Mouse (Mus musculus): ENCODE data around the gene Nln.
A peak's percentile ranks its signal among the peaks of the same experiment; 100 is the strongest.

Gene Nln

DNA sequence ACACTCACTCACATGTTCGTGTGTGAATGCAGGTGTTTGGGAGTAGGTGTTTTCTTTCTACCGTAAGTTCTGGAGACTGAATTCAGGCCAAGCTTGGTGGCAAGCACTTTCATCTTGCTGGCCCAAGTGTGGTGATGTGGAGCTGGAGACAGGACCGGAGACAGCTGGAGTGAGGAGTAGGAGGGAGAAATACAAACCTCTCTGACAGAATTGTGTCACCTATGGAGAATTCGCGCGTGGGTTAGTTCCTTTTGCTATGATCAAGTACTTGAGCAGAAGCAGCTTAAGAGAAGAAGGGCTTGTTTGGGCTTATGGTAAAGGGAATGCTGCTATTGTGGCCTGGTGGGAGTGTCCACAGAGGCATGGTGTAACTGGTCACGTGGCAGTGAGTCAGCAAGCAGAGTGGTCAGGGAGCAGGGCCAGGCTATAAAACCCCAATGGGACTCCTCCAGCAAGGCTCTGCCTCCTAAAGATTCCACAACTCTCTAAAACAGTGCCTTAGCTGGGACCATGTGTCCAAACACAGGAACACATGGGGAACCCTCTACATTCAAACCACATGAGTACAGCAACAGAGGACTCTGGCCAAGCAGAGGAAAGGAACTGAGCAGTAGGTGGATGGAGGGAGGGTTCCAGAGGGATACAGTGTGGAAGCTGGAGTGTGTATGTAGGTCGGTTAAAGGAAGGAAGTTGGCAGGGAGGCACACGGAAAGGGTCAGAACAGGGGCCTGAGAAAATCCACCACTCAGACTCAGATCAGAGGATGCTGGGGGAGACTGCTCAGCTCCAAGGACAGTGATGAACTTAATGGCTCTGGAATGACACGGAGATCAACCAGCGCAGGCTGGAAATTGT, 14.7 kb downstream of the Nln start:
- no peak for DNase-seq

- no peak for DNase-seq
Measured at GRCm38 (mm10) chr13:104091734-104092133, 17.7 kb downstream of the Nln start.

DNA sequence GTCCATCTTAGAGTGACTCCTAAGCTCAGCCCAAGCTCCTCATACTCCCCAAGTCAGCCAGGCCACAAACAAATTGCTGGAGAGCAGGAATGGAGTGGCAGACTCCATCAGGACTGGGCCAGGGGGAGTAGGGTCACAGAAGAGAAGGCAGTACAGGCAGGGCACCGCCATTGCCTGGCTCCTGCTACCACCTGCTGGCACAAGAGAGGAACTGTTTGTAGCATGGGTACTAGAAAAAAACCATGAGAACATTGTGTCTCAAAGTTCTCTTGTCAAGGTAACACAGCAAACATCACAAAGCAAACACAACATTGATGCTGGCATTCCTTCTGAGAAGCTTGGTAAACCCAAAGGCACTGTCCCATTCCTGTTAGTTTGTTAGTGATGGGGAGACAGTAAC, 20.0 kb downstream of the Nln start:
- peak in 1 of 2 experiments; percentile 35 for DNase-seq

GRCm38 (mm10) chr13:104084600-104084999, 24.8 kb downstream of the Nln start:
- DNase-seq = no peak

DNA sequence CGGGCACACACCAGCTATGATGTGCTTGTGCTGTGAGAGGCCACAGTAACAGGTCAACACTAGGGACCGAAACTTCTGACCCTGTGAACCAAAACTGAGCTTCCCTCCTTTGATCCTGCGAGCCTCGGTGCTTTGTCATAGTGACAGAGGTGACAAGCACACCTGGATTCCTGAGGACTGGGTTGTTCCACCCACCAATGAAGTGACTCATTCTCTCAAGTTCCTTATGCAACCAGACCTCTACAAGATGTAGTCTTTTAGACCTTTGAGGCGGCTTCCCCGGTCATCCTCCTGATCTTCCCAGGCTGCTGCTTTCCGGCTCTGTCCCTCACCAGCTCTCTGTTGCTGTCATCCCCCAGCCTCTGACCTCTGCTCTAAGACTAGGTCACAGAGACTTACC, 26.9 kb downstream of the Nln start:
- DNase-seq = no peak

DNA sequence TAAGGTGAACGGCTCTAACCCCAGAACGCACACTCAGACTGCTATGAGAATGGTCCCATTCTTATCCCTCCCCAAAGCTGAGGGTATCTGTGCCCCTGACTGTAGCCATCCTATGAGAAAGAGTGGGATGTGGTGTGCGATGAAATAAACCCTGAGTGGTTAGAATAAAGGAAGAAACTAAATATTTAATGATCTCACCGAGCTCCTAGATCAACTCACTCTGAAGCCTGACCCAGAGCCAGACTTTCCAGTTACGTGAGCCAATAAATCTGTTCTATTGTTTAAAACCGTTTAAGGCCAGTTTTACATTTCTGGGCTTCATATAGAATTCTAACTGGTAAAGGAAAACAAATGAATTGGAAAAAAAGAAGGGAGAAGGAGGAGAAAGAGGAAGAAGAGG, 32.4 kb downstream of the Nln start:
- DNase-seq = no peak

GRCm38 (mm10) chr13:104074731-104075130, 34.7 kb downstream of the Nln start:
- no peak for DNase-seq

- no peak for DNase-seq
Measured at GRCm38 (mm10) chr13:104074230-104074629, 35.2 kb downstream of the Nln start.

- DNase-seq = no peak
Measured at GRCm38 (mm10) chr13:104072351-104072750, 37.1 kb downstream of the Nln start.

DNA sequence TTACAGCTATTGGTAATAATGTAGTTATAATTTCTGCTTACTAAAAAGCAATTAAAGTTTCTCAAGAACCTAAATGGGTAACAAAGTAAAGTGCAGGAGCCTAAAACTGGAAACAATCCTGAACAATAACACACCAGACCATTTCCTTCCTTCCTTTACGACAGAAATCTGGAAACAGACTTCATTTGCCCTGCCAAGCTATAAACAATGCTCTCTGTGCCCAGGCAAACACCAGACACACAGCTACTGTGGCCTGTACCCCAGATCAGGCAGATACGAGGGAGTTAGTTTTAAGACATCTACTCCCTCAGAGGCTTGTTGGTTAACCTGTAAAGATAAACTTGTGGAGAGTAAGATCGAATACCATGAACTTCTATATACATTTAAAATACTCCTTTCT, 38.7 kb downstream of the Nln start:
- DNase-seq = no peak

DNA sequence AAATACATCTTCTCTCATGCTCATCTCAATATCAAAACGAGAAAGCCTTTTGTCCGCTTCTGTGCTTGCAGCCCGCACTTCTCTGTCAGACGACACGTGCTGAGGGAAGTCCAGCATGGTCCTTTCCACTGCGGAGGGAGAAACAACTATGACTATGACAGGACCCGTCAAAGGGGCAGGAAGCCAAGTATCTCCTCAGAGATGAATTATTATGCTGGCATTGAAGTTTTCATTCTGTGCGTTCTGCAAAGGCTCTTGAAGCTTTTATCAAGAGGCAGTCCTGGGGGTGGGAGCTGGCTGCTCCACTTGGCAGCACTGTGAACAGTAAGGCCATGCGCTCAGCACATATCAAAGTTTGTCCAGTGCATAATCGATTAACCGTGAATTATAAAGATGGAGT, 40.2 kb downstream of the Nln start:
- no peak for DNase-seq

GRCm38 (mm10) chr13:104065649-104066347, 43.6 kb downstream of the Nln start:
- DNase-seq = no peak

GRCm38 (mm10) chr13:104063061-104063460, 46.4 kb downstream of the Nln start:
- DNase-seq = no peak

- DNase-seq = no peak
Measured at GRCm38 (mm10) chr13:104061975-104062750, 47.3 kb downstream of the Nln start.

- no peak for DNase-seq
Measured at GRCm38 (mm10) chr13:104060231-104060630, 49.2 kb downstream of the Nln start.

GRCm38 (mm10) chr13:104059536-104059935, 49.9 kb downstream of the Nln start:
- no peak for DNase-seq

GRCm38 (mm10) chr13:104058761-104059160, 50.7 kb downstream of the Nln start:
- DNase-seq = no peak

- DNase-seq = no peak
Measured at GRCm38 (mm10) chr13:104052271-104052753, 57.1 kb downstream of the Nln start.

DNA sequence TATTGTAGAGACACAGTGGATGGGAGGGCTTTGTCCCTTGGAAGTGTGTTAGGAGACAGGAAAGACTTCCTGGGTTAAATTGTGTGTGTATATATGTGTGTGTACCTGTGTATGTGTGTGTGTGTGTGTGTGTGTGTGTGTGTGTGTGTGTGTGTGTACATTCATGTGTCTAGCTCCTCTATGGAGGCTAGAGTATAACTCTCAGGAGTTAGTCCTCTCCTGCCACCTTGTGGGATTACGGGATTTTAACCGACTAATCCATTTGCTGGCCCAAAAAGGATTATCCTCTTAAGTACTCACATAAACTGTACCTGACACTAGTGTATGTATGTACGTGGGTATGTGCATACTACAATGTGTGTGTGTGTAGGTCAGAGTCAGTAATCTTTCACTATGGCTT, 60.6 kb downstream of the Nln start:
- no peak for DNase-seq

DNA sequence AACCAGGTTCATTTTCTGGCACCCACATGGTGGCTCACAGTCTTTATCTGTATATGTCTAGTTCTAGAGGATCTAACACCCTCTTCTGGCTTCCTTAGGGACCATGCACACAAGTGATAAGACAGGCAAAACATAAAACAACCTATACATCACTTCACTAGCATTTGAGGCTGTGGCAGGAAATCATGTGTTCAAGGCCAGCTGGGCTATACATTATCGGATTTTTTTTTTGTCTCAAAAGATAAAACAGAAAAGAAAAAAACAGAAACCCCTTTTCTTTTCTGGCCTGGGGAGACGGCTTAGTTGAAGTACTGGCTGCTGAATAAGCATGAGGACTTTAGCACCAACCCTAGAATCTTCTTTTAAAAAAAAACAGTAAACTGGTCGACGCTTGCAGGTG, 64.3 kb downstream of the Nln start:
- no peak for DNase-seq

GRCm38 (mm10) chr13:104044332-104044731, 65.1 kb downstream of the Nln start:
- DNase-seq = no peak

DNA sequence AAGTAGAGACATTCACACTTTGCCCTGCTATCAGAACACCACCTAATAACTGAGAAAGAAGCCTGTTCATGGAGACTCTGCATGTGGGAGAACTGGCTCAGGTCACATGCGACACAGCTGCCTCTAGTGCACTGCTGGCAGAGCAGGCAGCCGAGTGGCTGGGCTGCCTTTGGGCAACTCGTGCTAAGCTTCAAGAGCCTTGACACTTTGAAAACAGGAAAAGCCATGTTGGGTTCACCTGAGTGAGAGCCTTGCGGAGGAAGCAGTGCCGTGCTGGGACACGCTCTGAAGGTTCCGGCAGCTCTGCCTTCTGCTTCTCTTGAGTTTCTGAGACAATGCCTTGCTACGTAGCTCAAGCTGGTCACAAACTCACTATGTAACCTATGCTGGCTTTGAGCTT, 66.7 kb downstream of the Nln start:
- DNase-seq = peak; percentile 25 to 33

GRCm38 (mm10) chr13:104041481-104041880, 67.9 kb downstream of the Nln start:
- DNase-seq = no peak

All from spleen, adult 18-20 months (tissue).